Mouse (Mus musculus) hindbrain, embryonic 16.5 days (tissue): ENCODE measurements at regions not wholly inside any gene's neighbourhood (a gene's known extent, or its start where the extent isn't known, plus 50 kb on each side); places are given as distances from the start of the nearest gene placed in this dataset.
"Not testable (repeated sequence)": the region's sequence is repeated elsewhere in the genome, so short reads cannot be mapped to it uniquely, and the experiment has no call there.

Experiments used
- ATAC-seq: fragments of 200-750 bp; cut with Nextera tagmentation; 2 replicates; pipeline ENCODE4 v1.8.0; 2017; ENCODE audit warnings: moderate TSS enrichment, moderate library complexity
- H3K27ac ChIP-seq: fragments of 300-500 bp; sonication (generic); 2 replicates; pipeline ENCODE4 v1.5.1; 2014; ENCODE audit warnings: low read depth, mild to moderate bottlenecking, control low read depth, low read length, moderate library complexity
- H3K27me3 ChIP-seq: fragments of 300-500 bp; sonication (generic); replicated peaks from 2 replicates; pipeline ENCODE4 v1.6.1; 2014; ENCODE audit warnings: low read length; ENCODE audit not compliant: control insufficient read depth, insufficient read depth
- H3K36me3 ChIP-seq: fragments of 300-500 bp; sonication (generic); 2 replicates; pipeline ENCODE4 v1.6.1; 2014; ENCODE audit warnings: mild to moderate bottlenecking, low read length, moderate library complexity, mixed read lengths; ENCODE audit not compliant: control insufficient read depth, insufficient read depth
- H3K4me1 ChIP-seq: fragments of 300-500 bp; sonication (generic); 2 replicates; pipeline ENCODE4 v1.6.1; 2014; ENCODE audit warnings: low read depth, low read length; ENCODE audit not compliant: control insufficient read depth, insufficient read depth
- H3K4me2 ChIP-seq: fragments of 300-500 bp; sonication (generic); 2 replicates; pipeline ENCODE4 v1.6.1; 2014; ENCODE audit warnings: mild to moderate bottlenecking, low read length, control low read depth, moderate library complexity
- H3K4me3 ChIP-seq: fragments of 300-500 bp; sonication (generic); 2 replicates; pipeline ENCODE4 v1.5.1; 2014; ENCODE audit warnings: mild to moderate bottlenecking, low read length, control low read depth, moderate library complexity
- H3K9ac ChIP-seq: fragments of 300-500 bp; sonication (generic); 2 replicates; pipeline ENCODE4 v1.6.1; 2014; ENCODE audit warnings: low read depth, mild to moderate bottlenecking, control low read depth, low read length, moderate library complexity
- H3K9me3 ChIP-seq: fragments of 300-500 bp; sonication (generic); 2 replicates; pipeline ENCODE4 v1.6.1; 2014; ENCODE audit warnings: mild to moderate bottlenecking, low read length, moderate library complexity; ENCODE audit not compliant: control insufficient read depth
- WGBS: fragments of 180-500 bp; shearing (Covaris S2); extraction: QIAGEN DNeasy Blood & Tissue Kit; methylation state at CpG from one replicate; pipeline ENCODE4 v1.1.7; 2014; 5-methylcytosine and 5-hydroxymethylcytosine counted together

- Histone ChIP-seq H3K4me1 (no peaks in the 10 kb centered on the region), H3K9me3 (no peaks in the 10 kb centered on the region), H3K4me3 (no peak overlapping the region), H3K4me2 (no peak overlapping the region), H3K36me3 (no peaks in the 10 kb centered on the region), H3K27me3 (no peaks in the 10 kb centered on the region), H3K27ac (peak overlapping the region; percentile 4; the same call in 1 of the 2 replicates), H3K9ac (no peak overlapping the region)
- ATAC-seq = peak; percentile 99
- 50% methylated on average over 5 of the region's 5 CpGs for WGBS
Measured at GRCm38 (mm10) chr11:22458951-22459703, 52.8 kb upstream of the Tmem17 start.

DNA sequence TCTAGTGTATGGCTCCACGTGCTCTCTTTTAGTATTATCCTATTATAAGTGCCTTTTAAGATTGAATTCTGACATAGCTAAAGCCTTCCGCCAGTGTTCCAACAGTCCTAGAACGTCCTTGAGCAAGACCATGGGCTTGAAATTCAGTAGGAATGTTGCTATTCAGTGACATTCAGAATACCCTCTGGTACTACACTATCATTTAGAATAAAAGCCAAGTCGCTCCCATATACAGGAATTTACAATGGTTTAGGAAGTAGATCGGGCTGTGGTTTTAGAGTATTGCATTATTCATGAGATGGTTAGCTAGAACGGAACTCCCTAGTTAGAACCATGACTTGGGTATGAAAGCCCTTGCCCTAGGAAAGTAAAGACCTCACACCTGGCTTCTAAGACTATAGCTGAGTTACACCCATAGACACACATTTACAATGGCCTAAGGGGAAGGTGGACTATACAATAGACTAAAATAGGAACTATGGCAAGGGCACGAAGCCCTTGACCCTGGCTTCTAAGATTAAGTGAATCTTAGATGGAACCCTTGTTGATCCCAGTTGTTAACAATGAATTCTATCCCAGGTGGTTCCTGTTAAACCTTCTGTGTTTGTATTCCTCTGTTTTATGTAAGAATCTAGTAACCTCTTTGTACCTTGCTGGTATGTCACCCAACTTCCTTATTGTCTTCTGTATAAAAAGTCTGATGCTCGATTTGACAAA lies 50.7 kb upstream of the Tmem17 start:
- not testable (repeated sequence) for H3K9ac ChIP-seq, H3K27me3 ChIP-seq, H3K36me3 ChIP-seq, ATAC-seq, H3K4me2 ChIP-seq, H3K4me3 ChIP-seq, H3K27ac ChIP-seq, H3K4me1 ChIP-seq, H3K9me3 ChIP-seq
- WGBS = 93% methylated on average over 8 of the region's 8 CpGs
